Mouse (Mus musculus) left cerebral cortex, adult 9 months (tissue): ENCODE measurements around the gene Wdr38.
"Not testable (repeated sequence)": the region's sequence is repeated elsewhere in the genome, so short reads cannot be mapped to it uniquely, and the experiment has no call there.

Source experiments
- DNase-seq, 2 experiments: peaks; one replicate each; pipeline ENCODE4 v3.0.0; 2022; ENCODE audit warnings: low spot score in 2 of 2

Gene Wdr38

DNA sequence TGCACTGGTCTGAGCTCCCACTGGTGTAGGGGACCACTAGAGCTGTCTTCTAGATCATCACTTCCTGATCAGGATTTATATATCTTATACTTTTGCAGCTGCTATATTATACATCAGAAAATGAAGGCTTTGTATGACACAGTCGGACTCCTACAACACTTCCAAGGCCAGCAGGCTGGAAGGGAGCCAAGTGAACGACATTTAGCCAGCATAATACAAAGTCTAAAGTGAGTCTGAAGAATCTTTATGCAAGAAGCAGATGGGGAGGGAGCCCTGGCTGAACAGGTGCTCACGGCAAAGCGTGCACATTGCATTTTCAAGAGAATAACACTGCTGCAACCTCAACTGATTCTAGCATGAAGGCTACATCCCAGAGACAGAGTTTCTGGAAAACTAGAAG is 4.8 kb upstream of the Wdr38 start:
- no peak for DNase-seq

DNA sequence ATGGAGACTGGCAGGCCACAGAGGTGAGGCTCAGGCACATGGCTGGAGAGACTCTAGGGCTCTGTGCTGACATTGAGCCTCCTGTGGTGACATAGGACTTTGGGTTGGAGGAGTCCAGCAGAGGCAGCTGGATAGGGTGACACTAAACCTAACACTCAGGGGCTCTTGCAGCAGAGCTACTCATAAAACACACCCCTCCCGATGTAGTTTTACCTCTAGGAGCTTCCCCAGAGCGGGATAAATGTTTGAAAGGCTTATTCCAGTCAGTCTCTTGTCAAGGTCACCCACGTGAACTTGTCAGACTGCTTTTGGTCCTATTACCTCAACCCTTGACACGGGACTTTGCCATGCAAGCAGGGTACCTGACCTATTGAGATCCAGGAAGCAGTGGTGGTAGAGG is 2.1 kb downstream of the Wdr38 start:
- no peak for DNase-seq

DNA sequence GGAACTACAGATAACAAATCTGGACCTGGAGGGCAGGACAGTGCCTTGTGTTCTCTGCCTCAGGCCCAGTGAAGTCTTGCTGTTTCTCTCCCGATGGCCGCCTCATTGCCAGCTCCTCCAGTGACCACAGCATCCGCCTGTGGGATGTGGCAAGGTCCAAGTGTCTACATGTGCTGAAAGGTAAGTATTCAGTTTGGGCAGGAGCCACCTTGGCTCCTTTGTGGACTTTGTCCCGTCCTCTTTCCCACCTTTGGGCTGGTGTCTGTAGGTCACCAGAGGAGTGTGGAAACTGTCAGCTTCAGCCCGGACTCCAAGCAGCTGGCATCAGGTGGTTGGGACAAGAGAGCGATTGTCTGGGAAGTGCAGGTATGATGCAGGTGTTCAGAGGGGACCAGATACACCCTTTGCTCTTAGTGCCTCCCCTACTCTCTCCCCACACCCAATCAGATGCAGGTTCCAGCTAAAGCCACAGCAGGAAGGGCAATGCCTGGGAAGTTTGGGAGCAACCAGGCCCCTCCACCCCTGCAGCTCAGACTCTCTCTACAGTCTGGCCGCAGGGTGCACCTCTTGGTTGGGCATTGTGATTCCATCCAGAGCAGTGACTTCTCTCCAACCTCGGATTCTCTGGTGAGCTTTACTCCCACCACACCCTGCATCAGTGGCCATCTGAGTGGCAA is 2.8 kb downstream of the Wdr38 start:
- no peak for DNase-seq

DNA sequence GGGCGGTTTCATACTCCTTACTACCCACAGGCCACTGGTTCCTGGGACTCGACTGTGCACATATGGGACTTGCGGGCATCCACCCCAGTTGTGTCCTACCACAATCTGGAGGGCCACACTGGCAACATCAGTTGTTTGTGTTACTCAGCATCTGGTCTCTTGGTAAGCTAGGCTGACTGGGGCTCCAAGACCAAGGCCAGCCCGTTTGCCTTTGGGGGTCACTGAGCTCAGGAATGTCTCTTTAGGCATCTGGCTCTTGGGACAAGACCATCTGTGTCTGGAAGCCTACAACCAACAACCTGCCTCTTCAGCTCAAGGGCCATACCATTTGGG is 3.3 kb downstream of the Wdr38 start:
- DNase-seq = no peak

DNA sequence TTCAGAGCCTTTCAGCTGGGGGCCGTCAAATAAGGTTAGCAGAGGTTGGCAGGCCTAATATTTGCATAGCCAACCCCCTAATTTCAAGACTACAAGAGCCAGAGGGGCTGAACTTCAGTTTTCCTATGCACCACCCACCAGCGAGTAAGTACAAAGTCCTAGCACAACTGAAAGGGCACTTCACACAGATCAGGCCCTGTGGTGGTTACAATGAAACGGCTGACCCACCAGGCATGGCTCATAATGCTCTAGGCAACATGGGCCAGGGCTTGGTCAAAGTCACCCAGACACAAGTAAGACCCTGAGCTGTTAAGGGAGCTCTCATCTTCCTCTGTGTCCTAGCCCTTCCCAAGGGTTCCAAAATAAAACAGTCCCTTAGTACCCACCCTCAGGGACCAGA is 4.6 kb downstream of the Wdr38 start:
- DNase-seq = no peak

DNA sequence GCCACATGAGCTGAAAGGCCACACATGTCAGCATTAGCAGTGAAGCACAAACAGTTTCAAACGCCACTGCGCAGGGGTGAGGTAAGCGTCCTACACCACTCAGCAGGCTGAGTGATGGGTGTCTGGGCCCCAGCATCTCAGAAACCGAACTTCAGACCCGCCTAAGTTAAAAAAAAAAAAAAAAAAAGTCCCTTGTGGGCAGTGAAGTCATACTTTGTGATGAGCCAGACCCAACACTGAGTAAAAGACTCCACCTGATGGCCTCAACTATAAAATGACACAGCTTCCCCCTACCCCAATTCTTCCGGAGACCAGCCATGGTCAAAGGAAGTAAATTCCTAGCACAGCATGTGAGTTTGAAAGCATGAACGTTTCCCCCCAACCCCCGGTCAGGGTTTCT is 5.8 kb downstream of the Wdr38 start:
- DNase-seq = no peak

DNA sequence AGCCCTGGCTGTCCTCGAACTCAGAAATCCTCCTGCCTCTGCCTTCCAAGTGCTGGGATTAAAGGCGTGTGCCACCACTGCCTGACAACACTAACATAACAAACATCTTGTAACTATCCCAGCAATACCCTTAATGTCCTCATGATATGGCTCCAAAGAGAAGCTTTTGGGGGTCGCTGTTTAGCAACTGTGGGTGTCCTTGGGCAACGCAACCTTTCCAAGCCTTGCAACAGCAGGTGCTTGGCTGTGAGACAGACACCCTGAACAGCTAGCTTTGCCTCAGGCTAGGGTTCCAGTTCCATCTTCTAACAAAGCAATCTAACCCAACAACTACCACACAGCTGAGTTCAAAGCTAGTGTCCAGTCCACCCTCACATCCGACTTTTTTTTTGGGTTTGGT is 6.2 kb downstream of the Wdr38 start:
- no peak for DNase-seq

DNA sequence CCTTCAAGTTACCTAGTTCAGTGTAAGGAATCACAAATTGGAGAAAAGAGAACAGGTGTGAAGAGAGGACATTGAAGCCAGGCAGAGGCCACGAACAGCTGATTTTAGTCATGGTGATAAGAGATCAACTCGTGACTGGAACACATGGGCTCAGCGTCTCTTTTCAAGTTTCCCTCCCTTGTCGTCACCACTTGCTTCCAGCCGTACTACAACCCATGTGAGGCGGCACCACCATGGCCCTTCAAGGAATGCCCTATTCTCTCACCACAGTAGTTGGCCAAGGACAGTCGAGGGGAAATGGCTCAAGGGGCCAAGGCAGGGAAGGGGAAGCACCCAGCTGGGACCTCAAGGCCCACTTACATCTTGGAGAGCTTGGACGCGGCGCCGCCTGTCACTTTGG is 7.1 kb downstream of the Wdr38 start:
- no peak for DNase-seq

DNA sequence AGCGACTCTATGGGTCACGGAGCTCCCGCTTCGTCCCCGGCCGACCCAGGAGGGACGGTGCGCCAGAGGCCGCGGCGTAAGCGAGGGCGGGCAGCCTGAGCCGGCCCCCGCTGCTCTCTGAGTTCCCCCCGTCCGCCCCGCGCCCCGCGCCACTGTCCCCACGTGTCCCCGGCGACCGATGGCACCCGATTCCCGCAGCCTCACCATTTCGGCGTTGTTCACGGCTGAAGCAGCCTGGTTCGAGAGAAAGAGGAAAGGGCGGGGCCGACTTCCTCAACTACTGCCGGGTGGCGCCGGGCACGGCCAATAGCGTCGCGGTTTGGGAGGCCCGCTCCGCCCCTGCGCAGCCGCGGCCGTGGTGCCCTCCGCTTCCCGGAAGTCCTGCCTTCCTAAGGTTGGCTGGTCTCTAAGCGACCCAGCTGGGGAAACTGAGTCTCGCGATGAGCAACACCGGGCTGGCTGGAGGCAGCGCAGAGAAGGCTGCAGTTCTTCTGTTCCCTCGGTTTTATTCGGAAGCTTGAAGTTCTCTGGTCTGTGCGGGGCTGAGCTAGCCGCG is 7.7 kb downstream of the Wdr38 start, which contains the start of gene Arpc5l:
Gene Arpc5l, plus strand, starts transcription at position 469 of the 556 bp plus-strand sequence.
- peak; percentile 81 to 90 for DNase-seq

DNA sequence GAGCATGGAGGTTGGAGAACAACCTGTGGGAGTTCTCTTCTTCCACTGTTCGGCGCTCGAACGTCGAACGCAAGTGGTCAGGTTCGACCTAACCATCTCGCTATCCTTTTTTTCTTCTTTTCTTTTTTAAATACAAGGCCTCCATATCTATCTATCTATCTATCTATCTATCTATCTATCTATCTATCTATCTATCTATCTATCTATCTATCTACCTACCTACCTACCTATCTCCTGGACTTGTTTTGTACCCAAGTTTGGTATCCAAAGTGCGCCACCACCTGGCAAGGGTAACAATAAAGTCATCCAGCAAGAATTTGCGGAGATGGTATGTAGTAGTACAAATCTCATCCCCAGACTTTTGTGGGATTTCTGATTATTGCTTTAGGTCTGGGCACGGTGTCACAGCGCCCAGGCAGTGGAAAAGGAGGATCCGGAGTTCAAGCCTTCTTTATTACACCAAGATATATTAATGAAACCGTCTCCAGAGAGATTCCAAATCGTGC is 8.4 kb downstream of the Wdr38 start, which contains the start of gene Rpl35:
Gene Rpl35, minus strand, starts transcription at position 51 of the 506 bp plus-strand sequence.
- DNase-seq = no peak

DNA sequence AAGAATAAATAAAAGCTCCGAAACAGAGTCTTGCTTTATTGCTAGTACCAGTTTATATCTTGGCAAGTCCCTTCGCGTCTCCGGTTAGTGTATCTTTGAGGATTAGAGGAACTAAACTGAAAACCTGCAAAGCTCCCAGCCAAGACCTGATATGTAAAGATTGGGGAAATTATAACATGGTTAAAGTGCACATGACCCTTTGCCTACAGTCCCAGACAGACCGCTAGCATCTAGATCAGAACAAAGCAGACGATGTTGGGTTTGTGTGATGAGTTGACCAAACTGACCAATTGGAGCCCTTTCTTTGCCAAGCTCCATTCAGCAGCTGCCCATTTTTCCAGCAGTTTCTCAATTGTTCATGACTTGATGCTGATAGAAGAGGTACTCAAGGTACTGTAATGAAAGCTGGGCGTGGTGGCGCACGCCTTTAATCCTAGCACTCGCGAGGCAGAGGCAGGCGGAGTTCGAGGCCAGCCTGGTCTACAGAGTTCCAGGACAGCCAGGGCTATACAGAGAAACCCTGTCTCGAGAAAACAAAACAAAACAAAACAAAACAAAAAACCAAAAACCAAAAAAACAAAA is 9.0 kb downstream of the Wdr38 start:
- DNase-seq = no peak

DNA sequence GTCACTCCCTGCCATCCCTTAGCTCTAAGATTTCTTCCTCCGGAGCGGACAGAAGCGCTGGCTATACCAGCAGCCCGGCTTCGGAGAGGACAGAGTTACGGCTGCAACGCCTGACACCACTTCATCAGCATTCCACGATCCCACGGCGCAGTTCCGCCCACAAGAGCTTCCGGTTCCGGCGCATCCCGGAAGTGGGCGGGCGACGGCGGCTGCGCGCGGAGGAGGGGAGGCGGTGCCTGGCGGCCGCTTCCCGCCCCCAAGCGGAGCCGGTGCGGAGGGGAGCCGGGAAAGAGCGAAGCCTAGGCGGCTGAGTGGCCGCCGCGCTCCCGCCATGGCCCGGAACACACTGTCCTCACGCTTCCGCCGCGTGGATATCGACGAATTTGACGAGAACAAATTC is 10.6 kb downstream of the Wdr38 start:
- DNase-seq = peak; percentile 80 to 93

DNA sequence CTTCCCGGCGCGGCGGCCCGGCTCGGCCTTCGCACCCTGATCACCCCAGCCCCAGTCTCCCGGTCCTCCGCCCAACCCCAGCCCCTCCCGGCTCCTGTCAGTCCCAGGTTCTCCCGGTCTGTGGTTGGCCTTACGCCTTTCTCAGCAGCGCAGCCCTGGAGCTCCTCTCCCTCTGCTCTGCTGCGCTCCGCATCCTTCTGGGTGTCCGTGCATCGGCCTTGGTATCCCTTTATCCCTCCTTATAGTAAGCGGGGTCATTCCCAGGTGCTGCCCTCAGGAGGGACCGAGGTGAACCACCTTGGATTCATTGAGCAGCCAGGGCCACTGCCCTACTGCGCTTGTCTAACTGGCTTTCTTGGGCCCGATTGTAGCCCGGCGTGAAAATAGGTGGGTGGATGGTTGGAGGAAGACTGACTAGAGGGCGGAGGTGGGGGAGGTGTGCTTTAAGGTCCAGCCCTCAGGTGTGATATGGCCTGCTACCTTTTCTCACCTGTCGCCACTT is 11.1 kb downstream of the Wdr38 start:
- DNase-seq = peak in 1 of 2 experiments; percentile 36

DNA sequence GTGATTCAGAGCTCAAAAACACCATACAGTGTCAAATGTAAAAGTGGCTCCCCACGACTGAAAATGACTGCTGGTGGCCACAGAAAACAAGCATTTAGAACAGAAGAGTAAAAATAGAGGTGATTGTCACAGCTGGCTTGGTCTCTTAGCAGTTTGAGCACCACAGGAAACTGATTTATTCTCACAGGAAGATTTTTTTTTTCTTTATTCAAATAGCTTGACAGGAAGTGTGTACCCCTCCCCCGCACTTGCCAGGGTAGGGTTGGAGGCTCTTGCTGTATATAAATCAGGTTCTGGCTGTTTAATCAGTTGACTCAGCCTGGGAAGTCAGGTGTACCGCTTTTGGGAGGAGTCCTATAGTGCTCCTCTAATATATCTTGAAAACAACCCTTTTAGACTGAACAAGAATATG is 11.7 kb downstream of the Wdr38 start:
- DNase-seq = peak in 1 of 2 experiments; percentile 54

DNA sequence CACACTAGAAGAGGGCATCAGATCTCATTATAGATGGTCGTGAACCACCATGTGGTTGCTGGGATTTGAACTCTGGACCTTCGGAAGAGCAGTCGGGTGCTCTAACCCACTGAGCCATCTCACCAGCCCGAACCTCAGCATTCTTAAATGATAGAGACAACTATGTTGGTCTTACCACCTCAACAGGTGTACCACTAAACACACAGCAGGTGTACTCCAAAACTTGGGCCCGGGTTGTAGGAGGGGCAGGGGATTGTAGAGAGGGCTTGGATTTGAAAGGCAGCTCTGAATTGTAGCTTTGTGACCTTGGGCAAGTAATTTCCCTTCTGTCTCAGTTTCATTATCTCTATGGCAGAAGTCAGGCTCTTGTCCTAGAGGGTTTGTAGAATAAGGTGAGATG is 12.9 kb downstream of the Wdr38 start:
- not testable (repeated sequence) for DNase-seq

DNA sequence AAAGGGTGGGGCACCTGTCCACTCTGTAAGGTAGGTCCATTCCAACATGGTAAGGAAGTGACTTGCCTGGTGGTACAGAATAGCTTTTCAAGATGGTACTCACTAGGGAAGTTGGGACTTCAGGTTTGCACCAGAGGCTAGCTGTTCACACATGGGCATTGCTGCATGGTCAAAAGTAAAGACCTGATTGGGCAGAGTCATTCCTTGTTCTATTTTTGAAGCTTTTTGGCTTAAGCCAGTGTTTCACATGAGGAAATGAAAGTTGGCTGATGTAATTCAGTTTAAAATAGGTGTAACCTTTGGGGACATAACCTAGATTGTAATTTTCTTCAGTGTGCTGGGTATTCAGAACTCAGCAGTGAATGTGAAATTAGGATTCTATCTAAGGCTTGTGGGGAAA is 14.0 kb downstream of the Wdr38 start:
- DNase-seq = no peak

DNA sequence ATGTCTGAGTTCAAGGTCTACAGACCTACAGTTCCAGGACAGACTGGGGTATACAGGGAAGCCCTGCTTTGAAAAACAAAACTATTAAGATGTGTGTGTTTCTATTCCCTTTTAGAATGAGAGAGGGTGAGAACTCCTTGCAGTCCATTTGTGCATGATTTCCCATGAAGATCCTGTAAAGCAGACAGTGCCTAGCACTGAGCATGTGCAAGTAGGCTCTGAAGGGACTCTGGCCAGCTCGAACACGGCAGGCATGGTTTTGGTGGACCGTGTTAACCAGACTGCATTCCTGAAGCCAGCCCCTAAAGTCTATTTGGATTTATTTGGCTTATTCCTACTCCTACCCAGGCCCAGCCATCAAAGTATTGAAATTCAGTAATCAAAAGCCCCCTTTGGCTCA is 14.7 kb downstream of the Wdr38 start:
- no peak for DNase-seq

DNA sequence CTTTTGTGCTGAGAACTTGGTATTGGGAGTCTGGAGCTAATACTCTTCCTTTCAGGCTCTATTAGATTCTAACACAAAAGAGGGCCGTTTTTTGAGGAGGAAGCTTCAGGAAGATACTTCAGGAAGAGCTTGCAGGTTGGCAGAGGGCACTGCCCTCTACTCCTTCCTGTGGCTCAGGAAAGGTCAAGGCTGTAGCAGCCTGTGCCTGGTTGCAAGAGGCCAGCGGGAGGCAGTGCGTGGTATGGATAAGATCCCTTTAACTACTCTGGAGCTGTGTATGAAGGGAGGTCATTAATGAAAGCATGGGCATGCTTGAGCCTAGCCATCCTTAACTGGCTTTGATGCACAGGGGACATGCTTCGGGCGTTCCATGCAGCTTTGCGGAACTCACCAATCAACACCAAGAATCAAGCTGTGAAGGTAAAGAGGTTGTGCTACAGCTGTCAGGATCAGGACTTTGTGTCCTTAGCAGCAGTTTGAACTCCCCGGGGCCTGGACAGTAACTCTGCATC is 15.5 kb downstream of the Wdr38 start:
- DNase-seq = no peak

DNA sequence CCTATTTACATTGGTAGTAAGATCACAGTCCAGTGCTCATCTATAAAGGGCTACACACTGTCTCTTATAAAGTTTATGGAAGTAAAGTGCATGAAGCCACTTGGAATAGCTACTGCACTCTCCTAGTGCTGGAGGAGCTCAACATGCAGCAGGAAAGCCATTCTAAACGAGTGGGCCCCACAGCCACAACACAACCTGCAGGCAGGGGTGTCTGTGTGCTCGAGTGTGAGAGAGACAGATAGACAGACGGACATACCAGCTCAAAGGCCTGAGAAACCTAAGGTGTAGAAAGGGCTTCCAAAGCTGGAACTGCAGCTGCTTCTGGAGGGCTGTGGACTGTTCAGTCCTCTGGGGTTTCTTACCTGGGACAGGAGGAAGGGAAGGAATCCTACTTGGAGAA is 19.3 kb downstream of the Wdr38 start:
- no peak for DNase-seq

DNA sequence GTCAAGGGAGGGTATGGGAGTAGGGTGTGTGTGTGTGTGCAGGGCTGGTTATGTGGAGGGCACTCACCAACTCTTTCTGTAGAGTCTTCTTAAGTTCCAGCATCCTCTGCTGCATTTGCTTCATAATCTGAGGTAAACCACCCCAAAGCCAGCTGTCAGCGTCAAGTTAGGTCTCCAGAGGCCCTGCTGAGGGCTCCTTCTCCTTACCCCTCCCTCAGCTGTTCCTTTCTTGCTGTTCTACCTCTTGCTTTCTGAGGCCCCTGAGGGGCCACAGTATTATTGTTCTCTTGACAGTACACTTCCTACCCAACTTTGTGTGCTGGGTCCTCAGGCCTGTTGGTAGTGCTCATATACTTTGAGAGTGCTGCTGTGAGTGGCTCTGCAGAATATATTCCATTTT is 22.7 kb downstream of the Wdr38 start:
- no peak for DNase-seq

DNA sequence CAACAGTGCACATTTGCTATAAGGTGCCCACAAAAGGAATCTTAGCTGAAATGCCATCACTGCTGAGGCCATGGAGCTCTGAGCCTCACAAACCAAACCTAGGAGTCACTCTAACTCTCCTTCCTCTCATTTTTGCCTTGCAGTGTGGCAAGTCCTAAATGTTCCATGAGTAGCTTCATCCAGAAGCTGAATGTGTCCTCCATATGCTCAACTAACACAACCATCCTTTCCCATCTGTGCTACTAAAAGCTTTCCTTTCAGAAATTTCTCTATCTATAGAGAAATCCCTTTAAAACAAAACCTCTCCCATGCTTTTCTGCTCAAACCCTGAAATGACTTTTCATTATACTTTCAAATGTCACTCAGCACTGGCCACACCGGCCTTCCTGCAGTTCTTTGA is 34.3 kb downstream of the Wdr38 start:
- no peak for DNase-seq

DNA sequence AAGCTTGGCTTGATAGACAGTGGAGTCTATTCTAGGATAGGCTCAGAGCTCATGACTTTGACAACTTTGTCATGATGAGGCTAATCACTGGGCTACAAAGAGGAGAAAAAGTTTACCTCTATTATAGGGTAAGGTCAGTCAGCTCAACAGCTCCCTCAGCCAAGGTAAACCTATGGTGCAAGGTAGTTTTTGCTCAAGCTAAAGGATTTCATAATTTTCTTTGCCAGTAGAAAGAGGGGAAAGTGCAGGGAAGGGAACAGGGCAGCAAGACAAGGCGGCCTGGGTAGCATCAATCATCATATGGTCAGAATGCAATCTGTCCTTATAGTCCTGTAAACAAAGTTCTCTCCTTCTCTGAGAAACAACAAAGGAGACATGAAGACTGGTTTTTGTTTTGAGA is 42.9 kb downstream of the Wdr38 start:
- no peak for DNase-seq

DNA sequence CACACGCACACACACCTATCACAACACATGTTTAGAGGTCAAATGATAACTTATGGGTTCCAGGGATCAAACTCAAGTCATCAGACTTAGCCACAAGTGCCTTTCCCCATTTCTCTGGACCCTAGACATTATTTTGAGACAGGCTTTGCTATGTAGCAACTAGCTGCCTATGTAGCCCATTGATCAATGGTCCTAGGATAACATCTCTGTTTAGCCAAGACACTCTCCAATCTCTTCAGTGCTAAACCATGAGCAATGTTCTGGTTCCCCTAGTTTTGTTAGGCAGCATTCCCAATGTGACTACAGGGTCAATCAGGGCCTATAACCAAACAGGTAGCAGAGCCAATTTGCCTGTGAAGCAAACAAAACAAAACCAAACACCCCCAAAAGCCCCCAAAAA is 51.2 kb downstream of the Wdr38 start:
- no peak for DNase-seq
